Mouse (Mus musculus) brain, embryonic 18.5 days (tissue): ENCODE data around the gene Samd4.

Experiments used
- DNase-seq: peaks from one replicate; pipeline ENCODE4 v3.0.0-alpha.2; 2012; ENCODE audit warnings: low read depth, low spot score

The Samd4 gene

DNA sequence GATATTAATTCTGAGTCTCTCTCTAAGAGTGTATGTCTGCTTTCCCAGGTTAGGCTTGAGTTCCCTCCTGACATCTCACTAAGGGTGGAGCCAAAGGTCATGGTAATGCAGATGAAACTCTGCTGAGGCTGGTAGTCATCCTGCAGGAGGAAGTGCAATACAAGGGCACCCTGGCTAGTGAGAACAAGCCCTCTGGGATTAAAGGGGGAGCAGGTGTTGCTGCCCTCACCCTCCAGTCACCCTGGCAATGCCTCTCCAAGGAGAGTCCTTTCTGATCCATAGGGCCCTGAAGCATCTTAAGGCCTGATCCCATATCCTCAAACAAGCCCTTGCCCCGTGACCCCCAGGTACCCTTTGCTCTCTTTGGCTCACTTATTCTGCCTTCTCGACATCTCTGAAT lies 72.5 kb downstream of the Samd4 start:
- DNase-seq: no peak

DNA sequence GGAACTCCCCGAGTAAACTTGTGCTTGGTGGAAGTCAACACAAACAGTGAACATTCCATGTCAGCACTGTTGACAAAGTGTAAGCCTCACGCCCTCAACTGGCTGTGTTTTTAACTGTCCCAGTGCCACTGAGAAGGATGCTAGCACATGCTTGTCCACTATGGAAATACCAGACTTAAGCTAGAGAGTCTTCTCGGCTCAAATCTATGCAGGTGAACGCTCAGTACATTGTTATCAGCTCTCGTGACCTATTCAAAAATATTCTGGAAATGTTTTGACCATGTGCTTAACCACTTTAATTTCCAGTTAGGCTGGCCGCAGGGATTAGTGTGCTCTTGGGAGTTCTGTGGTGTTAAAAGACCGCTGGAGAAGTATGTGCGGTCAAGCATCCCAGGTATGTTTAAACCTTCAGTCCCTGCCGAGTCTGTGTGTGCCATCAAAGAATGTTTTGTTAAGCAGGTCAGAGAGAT lies 73.0 kb downstream of the Samd4 start:
- DNase-seq: no peak

- DNase-seq: no peak
Measured at GRCm38 (mm10) chr14:46956121-46956520, 73.5 kb downstream of the Samd4 start.

GRCm38 (mm10) chr14:46959166-46959721 lies 76.6 kb downstream of the Samd4 start:
- DNase-seq: no peak

GRCm38 (mm10) chr14:46959831-46960230 lies 77.2 kb downstream of the Samd4 start:
- DNase-seq: no peak

- no peak for DNase-seq
Measured at GRCm38 (mm10) chr14:46962832-46963231, 80.2 kb downstream of the Samd4 start.

DNA sequence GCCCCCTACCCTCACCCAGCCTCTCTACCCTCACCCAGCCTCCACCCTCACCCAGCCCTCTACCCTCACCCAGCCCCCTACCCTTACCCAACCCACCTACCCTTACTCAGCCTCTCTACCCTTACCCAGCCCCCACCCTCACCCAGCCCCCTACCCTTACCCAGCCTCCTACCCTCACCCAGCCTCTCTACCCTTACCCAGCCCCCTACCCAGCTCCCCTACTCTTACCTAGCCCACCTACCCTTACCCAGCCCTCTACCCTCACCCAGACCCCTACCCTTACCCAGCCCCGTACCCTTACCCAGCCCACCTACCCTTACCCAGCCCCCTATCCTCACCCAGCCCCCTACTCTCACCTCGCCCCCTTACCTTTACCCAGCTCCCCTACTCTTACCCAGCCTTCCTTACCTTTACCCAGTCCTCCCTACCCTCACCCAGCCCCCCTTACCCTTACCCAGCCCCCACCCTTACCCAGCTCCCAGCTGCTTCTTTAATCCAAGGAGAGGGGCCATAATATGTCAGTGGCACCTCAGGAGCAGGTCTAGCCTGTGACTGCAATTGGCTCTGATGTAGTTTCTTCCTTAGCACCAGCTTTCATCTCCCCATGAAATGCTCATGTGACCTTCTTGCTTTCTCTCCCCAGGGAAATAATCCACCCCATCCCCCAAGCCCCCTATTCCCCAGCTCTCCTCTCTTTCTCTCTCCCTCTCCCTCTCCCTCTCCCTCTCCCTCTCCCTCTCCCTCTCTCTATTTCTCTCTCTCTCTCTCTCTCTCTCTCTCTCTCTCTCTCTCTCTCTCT lies 81.6 kb downstream of the Samd4 start:
- DNase-seq: no peak

DNA sequence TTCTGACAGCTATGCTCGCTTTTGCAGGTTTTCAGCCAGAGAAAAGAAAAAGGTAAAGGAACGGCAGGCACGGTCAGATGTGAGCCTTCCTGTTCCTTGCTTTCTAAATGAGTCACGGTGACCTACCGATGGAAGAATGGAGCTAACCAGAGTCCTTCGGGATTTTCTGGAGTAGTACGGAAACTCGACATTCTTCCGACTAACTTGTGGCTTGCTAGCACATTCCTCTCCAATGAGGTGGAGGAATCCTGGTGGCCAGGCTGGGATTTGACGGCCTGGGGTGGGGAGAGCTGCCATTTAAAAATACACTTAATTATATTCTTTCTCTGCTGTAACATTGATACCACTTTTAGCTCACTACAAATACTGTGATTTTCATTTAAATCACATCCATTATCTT lies 83.6 kb downstream of the Samd4 start:
- no peak for DNase-seq

GRCm38 (mm10) chr14:46968046-46968445 lies 85.4 kb downstream of the Samd4 start:
- no peak for DNase-seq

GRCm38 (mm10) chr14:46970673-46971072 lies 88.0 kb downstream of the Samd4 start:
- DNase-seq: no peak

GRCm38 (mm10) chr14:46971802-46972201 lies 89.1 kb downstream of the Samd4 start:
- DNase-seq: no peak

- DNase-seq: no peak
Measured at GRCm38 (mm10) chr14:46974874-46975273, 92.2 kb downstream of the Samd4 start.

- DNase-seq: no peak
Measured at GRCm38 (mm10) chr14:46975969-46976368, 93.3 kb downstream of the Samd4 start.

GRCm38 (mm10) chr14:46976712-46977111 lies 94.1 kb downstream of the Samd4 start:
- no peak for DNase-seq

GRCm38 (mm10) chr14:46977660-46978059 lies 95.0 kb downstream of the Samd4 start:
- no peak for DNase-seq

GRCm38 (mm10) chr14:46979172-46979571 lies 96.5 kb downstream of the Samd4 start:
- no peak for DNase-seq

GRCm38 (mm10) chr14:46980736-46981438 lies 98.2 kb downstream of the Samd4 start:
- DNase-seq: no peak

DNA sequence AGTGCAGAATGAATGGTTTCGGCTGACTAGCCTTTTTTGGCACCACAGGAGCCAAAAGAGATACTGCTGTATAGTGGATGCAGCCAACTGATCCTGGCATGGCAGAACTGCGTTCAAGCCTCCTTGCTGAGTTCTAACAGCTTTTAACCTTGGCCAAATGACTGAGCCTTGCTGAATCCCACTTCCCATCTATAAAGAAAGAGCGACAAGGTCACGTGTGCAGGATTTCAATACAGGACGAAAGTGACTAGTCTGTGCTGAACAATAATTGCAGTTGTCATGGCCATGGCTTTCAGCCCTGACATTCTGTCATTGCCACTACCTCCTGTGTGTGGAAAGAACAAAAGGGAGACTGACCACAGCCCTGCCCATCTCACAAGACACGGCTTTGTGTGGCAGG lies 99.5 kb downstream of the Samd4 start:
- no peak for DNase-seq

DNA sequence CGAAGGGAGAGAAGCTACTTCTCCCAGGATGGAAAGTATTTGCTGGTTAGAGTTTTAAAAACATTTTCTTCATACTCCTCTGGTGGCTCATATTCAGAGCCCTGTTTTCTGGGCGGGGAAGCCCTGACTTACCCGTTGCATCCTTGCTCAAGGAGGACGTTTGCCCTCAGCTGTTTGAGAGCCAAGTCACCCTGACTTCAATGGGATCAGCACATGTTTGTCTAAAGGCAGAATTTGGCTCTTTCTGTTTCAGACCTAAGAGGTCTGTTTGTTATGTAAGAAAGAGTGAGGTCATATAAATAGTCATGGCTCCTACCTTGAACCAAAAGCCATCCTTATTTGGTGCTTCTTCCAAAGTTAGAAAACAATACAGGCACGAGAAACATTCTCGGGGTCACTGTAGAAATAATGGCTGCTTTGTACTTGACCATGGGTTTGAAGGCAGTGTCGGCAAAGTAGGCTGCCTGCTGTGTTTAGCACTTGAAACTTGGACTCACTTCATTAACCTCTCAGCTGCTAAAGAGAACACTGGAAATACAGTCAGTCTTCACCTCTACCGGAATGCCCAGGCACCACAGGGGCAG lies 102.0 kb downstream of the Samd4 start:
- no peak for DNase-seq

GRCm38 (mm10) chr14:46989694-46990093 lies 107.0 kb downstream of the Samd4 start:
- no peak for DNase-seq

DNA sequence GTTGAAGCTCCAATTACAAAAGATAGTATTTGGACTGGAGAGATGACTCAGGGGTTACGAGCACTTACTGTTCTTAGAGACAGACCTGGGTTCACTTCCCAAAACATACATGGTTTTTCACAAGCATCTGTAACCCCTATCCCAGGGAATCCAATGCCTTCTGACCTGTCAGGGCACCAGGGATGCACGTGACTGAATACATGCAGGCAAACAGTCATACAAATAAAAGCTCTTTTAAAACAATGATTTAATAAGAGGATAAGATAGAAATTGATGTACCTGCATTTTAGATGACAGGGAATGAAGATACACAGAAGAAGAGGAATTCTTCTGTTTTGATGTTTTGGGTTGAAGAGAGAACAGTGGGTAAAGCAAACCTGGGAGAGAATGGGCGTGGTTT lies 107.8 kb downstream of the Samd4 start:
- DNase-seq: no peak

DNA sequence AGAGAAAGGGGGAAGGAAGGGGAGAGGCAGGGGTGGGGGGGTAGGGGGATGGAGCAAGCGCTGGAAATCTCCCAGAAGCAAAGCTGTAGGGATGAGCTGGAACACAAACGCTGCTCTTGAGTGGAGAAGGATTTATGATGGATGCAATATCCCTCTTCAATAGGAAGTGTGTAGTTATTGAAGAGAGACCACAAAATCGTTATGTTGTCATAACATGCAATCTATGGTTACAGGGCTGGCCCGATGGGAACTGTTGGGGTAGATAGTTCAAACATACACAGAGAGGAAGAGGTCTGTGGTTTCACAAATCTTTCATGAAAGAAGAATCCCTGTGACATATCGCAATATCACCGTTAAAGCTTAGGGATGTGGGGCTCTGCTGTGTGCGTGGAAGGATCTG lies 112.0 kb downstream of the Samd4 start:
- DNase-seq: no peak
